ENCODE assay signal across 27 mouse cellular contexts in genomic region chr15:32297266-32297665, GRCm38 (mm10). TPM values are rescaled to one million over a fixed set of nuclear protein-coding genes. Genes with fewer than 3 reads are reported as not detected.
DNase-seq lines count a peak whose midpoint lies in the region; ATAC-seq lines count a peak whose summit lies in the region.
"Had no signal": no experiment of that assay in that cellular context is flagged by ENCODE, and none has a peak within 500 bp of the region (broad histone marks: within the 10 kb centered on the region; RNA-seq: fewer than 3 reads in every experiment).

No protein-coding gene starts in this region.

- H3K4me2 ChIP-seq in kidney, embryonic 15.5 days = no peak overlapping the region
- H3K4me2 ChIP-seq: embryonic facial prominence, embryonic 12.5 days; forebrain, embryonic 15.5 days; limb, embryonic 13.5 days; liver, embryonic 11.5 days had no signal

- H3K4me1 ChIP-seq in kidney, embryonic 15.5 days = no peaks in the 10 kb centered on the region
- H3K4me1 ChIP-seq: embryonic facial prominence, embryonic 12.5 days; forebrain, embryonic 15.5 days had no signal

- WGBS in kidney, embryonic 15.5 days = 72% methylated on average over 5 of the region's 5 CpGs

- no peak overlapping the region for H3K27ac ChIP-seq in kidney, embryonic 15.5 days
- H3K27ac ChIP-seq: embryonic facial prominence, embryonic 12.5 days; forebrain, embryonic 10.5 days; forebrain, embryonic 15.5 days; gastrocnemius, adult 2 months; hindbrain, embryonic 10.5 days; limb, embryonic 13.5 days had no signal

- no peaks in the 10 kb centered on the region for H3K36me3 ChIP-seq in kidney, embryonic 15.5 days
- H3K36me3 ChIP-seq: embryonic facial prominence, embryonic 12.5 days; forebrain, embryonic 10.5 days; forebrain, embryonic 15.5 days; G1E; hindbrain, embryonic 10.5 days; limb, embryonic 13.5 days had no signal

- H3K27me3 ChIP-seq in kidney, embryonic 15.5 days = no peaks in the 10 kb centered on the region
- H3K27me3 ChIP-seq: embryonic facial prominence, embryonic 12.5 days; forebrain, embryonic 15.5 days; limb, embryonic 13.5 days; Patski had no signal

- no peak overlapping the region for H3K9ac ChIP-seq in kidney, embryonic 15.5 days
- H3K9ac ChIP-seq: embryonic facial prominence, embryonic 12.5 days; forebrain, embryonic 15.5 days; limb, embryonic 13.5 days had no signal

- intact Hi-C loops in left cerebral cortex, postnatal 36 days (cut with DNase I) = no loop called here

- no peaks in the 10 kb centered on the region for H3K9me3 ChIP-seq in kidney, embryonic 15.5 days (replicated peaks)
- H3K9me3 ChIP-seq: embryonic facial prominence, embryonic 12.5 days; forebrain, embryonic 10.5 days; forebrain, embryonic 15.5 days; G1E; hindbrain, embryonic 10.5 days; limb, embryonic 13.5 days had no signal

- ATAC-seq in frontal cortex, adult (ENCODE audit: low TSS enrichment) = peak; percentile 84
- ATAC-seq in kidney, embryonic 15.5 days (replicated peaks; ENCODE audit: low FRiP score) = no peak
- ATAC-seq: forebrain, embryonic 15.5 days; hindbrain, embryonic 16.5 days; midbrain, embryonic 16.5 days; Patski had no signal

- no peak overlapping the region for H3K4me3 ChIP-seq in kidney, embryonic 15.5 days (replicated peaks)
- H3K4me3 ChIP-seq: embryonic facial prominence, embryonic 12.5 days; forebrain, embryonic 10.5 days; forebrain, embryonic 15.5 days; gastrocnemius, adult 2 months; hindbrain, embryonic 10.5 days; layer of hippocampus, adult 2 months; limb, embryonic 13.5 days had no signal

- DNase-seq in frontal cortex, postnatal 10 days (ENCODE audit: low spot score in 2 of 2) = no peak
- DNase-seq in left cerebral cortex, adult 18-20 months (ENCODE audit: low spot score in 2 of 2) = peak; percentile 34 to 35
- no peak for DNase-seq in left cerebral cortex, postnatal 36 days (ENCODE audit: low spot score in 2 of 2)
- peak; percentile 37 for DNase-seq in right cerebral cortex, adult 18-20 months
- no peak for DNase-seq in right cerebral cortex, postnatal 14 days
- peak; percentile 9 to 12 for DNase-seq in right cerebral cortex, postnatal 36 days (ENCODE audit: low spot score in 2 of 2)
- DNase-seq: adrenal gland, postnatal 10 days; cerebellum, adult 11 months; cerebellum, adult 9-10 months; embryo, embryonic 11 days; gastrocnemius, adult 2 months; heart, postnatal 14 days; kidney, adult 18-20 months; kidney, postnatal 36 days had no signal

RNA-seq across cellular contexts. Expression of gene Sema5a, which starts 52.7 kb away (rescaled TPM):
- total RNA-seq in left cerebral cortex, adult 18-20 months (2021) = 10 to 100 TPM; 15.5 to 18.0 TPM
- 10 to 100 TPM; 23.7 to 26.0 TPM for total RNA-seq in left cerebral cortex, postnatal 36 days (2021)
- 25.2 and 26.3 TPM in 2 replicates for polyA plus RNA-seq in kidney, embryonic 15.5 days (2015; fragmentation: Nextera tagmentation; extraction: Ambion mirVana)
- polyA plus RNA-seq: G1E had no signal

Comparison
In these comparisons a context has a peak if more than half of its experiments do, and no peak if none do; other contexts are left out.
1. DNase-seq: peak in left cerebral cortex, adult 18-20 months (2 of 2), right cerebral cortex, adult 18-20 months (single experiment) and right cerebral cortex, postnatal 36 days (2 of 2); none in frontal cortex, postnatal 10 days (0 of 2), left cerebral cortex, postnatal 36 days (0 of 2) and right cerebral cortex, postnatal 14 days (single experiment).